Mouse (Mus musculus) midbrain, embryonic 16.5 days (tissue): ENCODE results near the gene Xirp1. TPM values are rescaled to one million over a fixed set of nuclear protein-coding genes. Genes with fewer than 3 reads are reported as not detected.

ENCODE experiments used
- ATAC-seq: fragments of 200-750 bp; cut with Nextera tagmentation; 2 replicates; pipeline ENCODE4 v1.8.0; 2017; ENCODE audit warnings: moderate TSS enrichment
- H3K27ac ChIP-seq: fragments of 300-500 bp; sonication (generic); 2 replicates; pipeline ENCODE4 v1.5.1; 2014; ENCODE audit warnings: mild to moderate bottlenecking, low read length, mixed read lengths
- H3K27me3 ChIP-seq: fragments of 300-500 bp; sonication (generic); 2 replicates; pipeline ENCODE4 v1.6.1; 2014; ENCODE audit warnings: low read depth, low read length, mixed read lengths; ENCODE audit not compliant: control insufficient read depth, insufficient read depth
- H3K36me3 ChIP-seq: fragments of 300-500 bp; sonication (generic); 2 replicates; pipeline ENCODE4 v1.6.1; 2014; ENCODE audit warnings: mild to moderate bottlenecking, low read length, moderate library complexity, mixed read lengths; ENCODE audit not compliant: control insufficient read depth, insufficient read depth
- H3K4me1 ChIP-seq: fragments of 300-500 bp; sonication (generic); 2 replicates; pipeline ENCODE4 v1.6.1; 2014; ENCODE audit warnings: mild to moderate bottlenecking, low read length, mixed read lengths; ENCODE audit not compliant: control insufficient read depth, insufficient read depth
- H3K4me2 ChIP-seq: fragments of 300-500 bp; sonication (generic); 2 replicates; pipeline ENCODE4 v1.6.1; 2014; ENCODE audit warnings: mild to moderate bottlenecking, low read length, mixed read lengths
- H3K4me3 ChIP-seq: fragments of 300-500 bp; sonication (generic); 2 replicates; pipeline ENCODE4 v1.5.1; 2014; ENCODE audit warnings: low read depth, mild to moderate bottlenecking, low read length, moderate library complexity, mixed read lengths
- H3K9ac ChIP-seq: fragments of 300-500 bp; sonication (generic); 2 replicates; pipeline ENCODE4 v1.6.1; 2014; ENCODE audit warnings: low read depth, low read length, mixed read lengths
- H3K9me3 ChIP-seq: fragments of 300-500 bp; sonication (generic); replicated peaks from 2 replicates; pipeline ENCODE4 v1.6.1; 2014; ENCODE audit warnings: mild to moderate bottlenecking, low read length, mixed read lengths; ENCODE audit not compliant: control insufficient read depth, poor library complexity, severe bottlenecking
- WGBS: fragments of 180-500 bp; shearing (Covaris S2); extraction: QIAGEN DNeasy Blood & Tissue Kit; methylation state at CpG from one replicate; pipeline ENCODE4 v1.1.7; 2014; 5-methylcytosine and 5-hydroxymethylcytosine counted together
- polyA plus RNA-seq: library from polyadenylated mRNA; unstranded; fragments of >200 nt; fragmentation: Nextera tagmentation; extraction: Ambion mirVana; gene quantifications from 2 replicates; pipeline ENCODE4 v1.2.1, GENCODE M21; 2015

Xirp1 gene
- not detected in 2 replicates for polyA plus RNA-seq

GRCm38 (mm10) chr9:120023086-120023811 lies at the start of gene Xirp1:
Xirp1 (minus strand) TSS chr9:120023598.
- Histone ChIP-seq H3K9ac (no peak within 1 kb of the TSS), H3K4me1 (no peaks in the 10 kb centered on the region), H3K27ac (no peak within 1 kb of the TSS), H3K36me3 (no peaks in the 10 kb centered on the region), H3K27me3 (no peaks in the 10 kb centered on the region), H3K9me3 (no peaks in the 10 kb centered on the region), H3K4me3 (no peak within 1 kb of the TSS), H3K4me2 (no peak within 1 kb of the TSS)
- WGBS = 88% methylated on average over 18 of the region's 18 CpGs
- no peak for ATAC-seq

- WGBS = 26% methylated on average over 3 of the region's 3 CpGs
- no peaks in the 10 kb centered on the region for H3K27me3 ChIP-seq
- H3K9me3 ChIP-seq = no peaks in the 10 kb centered on the region
- no peak overlapping the region for H3K9ac ChIP-seq
- no peak overlapping the region for H3K4me2 ChIP-seq
- no peak overlapping the region for H3K4me3 ChIP-seq
- no peak for ATAC-seq
- no peaks in the 10 kb centered on the region for H3K36me3 ChIP-seq
- H3K27ac ChIP-seq = no peak overlapping the region
- no peaks in the 10 kb centered on the region for H3K4me1 ChIP-seq
These were observed 49.8 kb upstream of the Xirp1 start for GRCm38 (mm10) chr9:120073169-120073568.

GRCm38 (mm10) chr9:120071251-120071650 lies 47.9 kb upstream of the Xirp1 start:
- H3K27ac ChIP-seq = no peak overlapping the region
- H3K9me3 ChIP-seq = no peaks in the 10 kb centered on the region
- H3K4me3 ChIP-seq = no peak overlapping the region
- no peaks in the 10 kb centered on the region for H3K4me1 ChIP-seq
- no peaks in the 10 kb centered on the region for H3K27me3 ChIP-seq
- H3K4me2 ChIP-seq = no peak overlapping the region
- no peak overlapping the region for H3K9ac ChIP-seq
- no peak for ATAC-seq
- WGBS = 77% methylated on average over 2 of the region's 2 CpGs
- no peaks in the 10 kb centered on the region for H3K36me3 ChIP-seq

GRCm38 (mm10) chr9:120069779-120070178 lies 46.4 kb upstream of the Xirp1 start, which contains the start of gene Cx3cr1:
Cx3cr1 (minus strand) TSS chr9:120069879.
- no peak within 1 kb of the TSS for H3K4me2 ChIP-seq
- WGBS = 86% methylated on average over 11 of the region's 11 CpGs
- H3K4me3 ChIP-seq = no peak within 1 kb of the TSS
- H3K27ac ChIP-seq = no peak within 1 kb of the TSS
- no peaks in the 10 kb centered on the region for H3K9me3 ChIP-seq
- no peak for ATAC-seq
- no peaks in the 10 kb centered on the region for H3K4me1 ChIP-seq
- H3K36me3 ChIP-seq = no peaks in the 10 kb centered on the region
- H3K9ac ChIP-seq = no peak within 1 kb of the TSS
- H3K27me3 ChIP-seq = no peaks in the 10 kb centered on the region

DNA sequence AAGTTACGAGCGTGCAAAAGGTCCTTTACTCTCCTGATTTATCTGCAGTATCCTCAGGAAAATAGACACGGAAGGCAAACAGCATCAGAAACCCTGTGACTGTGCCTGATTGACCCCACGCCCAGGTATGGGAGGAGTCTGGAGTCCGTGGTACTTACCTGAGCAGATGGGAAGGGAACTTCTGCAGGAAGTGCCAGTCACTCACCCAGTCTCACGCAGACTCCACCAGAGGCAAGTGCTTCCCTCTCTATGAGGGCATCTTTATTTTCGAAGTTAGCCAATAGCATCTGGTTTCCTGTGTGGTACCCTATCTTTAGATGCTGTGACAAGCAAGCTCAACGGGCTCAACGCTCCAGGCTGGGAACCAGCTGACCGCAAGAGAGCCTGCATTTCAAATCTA lies 44.6 kb upstream of the Xirp1 start:
- H3K4me2 ChIP-seq = no peak overlapping the region
- H3K27me3 ChIP-seq = no peaks in the 10 kb centered on the region
- no peak overlapping the region for H3K4me3 ChIP-seq
- H3K36me3 ChIP-seq = no peaks in the 10 kb centered on the region
- no peak overlapping the region for H3K9ac ChIP-seq
- no peak overlapping the region for H3K27ac ChIP-seq
- 71% methylated on average over 10 of the region's 10 CpGs for WGBS
- H3K4me1 ChIP-seq = no peaks in the 10 kb centered on the region
- no peak for ATAC-seq
- H3K9me3 ChIP-seq = no peaks in the 10 kb centered on the region

GRCm38 (mm10) chr9:120067609-120068008 lies 44.2 kb upstream of the Xirp1 start:
- Histone ChIP-seq H3K27me3 (no peaks in the 10 kb centered on the region), H3K36me3 (no peaks in the 10 kb centered on the region), H3K27ac (no peak overlapping the region), H3K9ac (no peak overlapping the region), H3K4me3 (no peak overlapping the region), H3K4me1 (no peaks in the 10 kb centered on the region), H3K4me2 (no peak overlapping the region), H3K9me3 (no peaks in the 10 kb centered on the region)
- 82% methylated on average over 2 of the region's 2 CpGs for WGBS
- no peak for ATAC-seq

DNA sequence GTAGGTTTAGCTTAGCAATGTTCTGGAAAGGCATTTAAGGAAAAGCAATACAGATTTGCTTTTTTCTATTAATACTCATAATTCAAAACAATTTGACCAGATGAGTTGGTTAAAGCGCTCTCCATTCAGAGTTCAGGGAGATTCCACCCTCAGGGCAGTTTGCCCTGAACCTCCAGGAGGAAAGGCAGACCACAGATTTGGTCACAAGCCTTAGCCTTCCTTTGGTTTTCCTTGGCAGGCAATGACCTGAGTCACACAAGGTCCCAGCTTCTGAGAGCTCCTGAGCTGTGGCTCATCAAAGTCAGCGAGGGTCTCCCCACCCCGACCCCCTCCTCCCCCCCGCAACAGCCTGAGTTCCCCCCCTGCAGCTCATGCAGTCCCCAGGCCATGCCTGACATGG lies 40.9 kb upstream of the Xirp1 start:
- no peak for ATAC-seq
- Histone ChIP-seq H3K4me3 (no peak overlapping the region), H3K4me2 (no peak overlapping the region), H3K27me3 (no peaks in the 10 kb centered on the region), H3K9ac (no peak overlapping the region), H3K27ac (no peak overlapping the region), H3K9me3 (no peaks in the 10 kb centered on the region), H3K36me3 (no peaks in the 10 kb centered on the region), H3K4me1 (no peaks in the 10 kb centered on the region)
- 76% methylated on average over 4 of the region's 4 CpGs for WGBS

GRCm38 (mm10) chr9:120058730-120059129 lies 35.3 kb upstream of the Xirp1 start:
- Histone ChIP-seq H3K4me1 (no peaks in the 10 kb centered on the region), H3K36me3 (no peaks in the 10 kb centered on the region), H3K9ac (no peak overlapping the region), H3K4me3 (no peak overlapping the region), H3K27ac (no peak overlapping the region), H3K9me3 (no peaks in the 10 kb centered on the region), H3K27me3 (no peaks in the 10 kb centered on the region), H3K4me2 (no peak overlapping the region)
- 78% methylated on average over 3 of the region's 3 CpGs for WGBS
- ATAC-seq = no peak

DNA sequence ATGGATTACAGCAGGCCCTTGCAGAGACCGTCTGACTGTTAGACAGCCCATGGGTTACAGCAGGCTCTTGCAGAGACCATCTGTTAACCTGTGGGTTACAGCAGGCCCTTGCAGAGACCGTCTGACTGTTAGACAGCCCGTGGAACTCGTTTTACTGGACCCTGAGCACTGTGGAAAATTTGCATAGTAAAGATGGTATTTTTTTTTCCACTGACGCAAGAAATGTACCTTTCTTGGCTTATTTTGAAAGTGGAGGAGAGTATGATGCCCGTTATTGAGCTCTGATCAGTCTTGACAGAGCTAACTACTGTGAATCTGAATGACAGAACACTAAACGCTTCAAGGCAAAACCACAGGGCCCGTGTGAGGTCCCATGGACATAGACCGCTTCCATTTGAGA lies 32.8 kb upstream of the Xirp1 start:
- Histone ChIP-seq H3K4me2 (no peak overlapping the region), H3K36me3 (no peaks in the 10 kb centered on the region), H3K27me3 (no peaks in the 10 kb centered on the region), H3K9me3 (no peaks in the 10 kb centered on the region), H3K4me3 (no peak overlapping the region), H3K27ac (no peak overlapping the region), H3K9ac (no peak overlapping the region), H3K4me1 (no peaks in the 10 kb centered on the region)
- no peak for ATAC-seq
- 82% methylated on average over 9 of the region's 9 CpGs for WGBS
